16 mouse cellular contexts compared by ENCODE assay signal in genomic region chr6:148605226-148605625, GRCm38 (mm10).
"Had no signal": no experiment of that assay in that cellular context is flagged by ENCODE, and none has a peak within 500 bp of the region (broad histone marks: within the 10 kb centered on the region; RNA-seq: fewer than 3 reads in every experiment).

No protein-coding gene starts in this region.

- H3K9me3 ChIP-seq: lung, embryonic 15.5 days; megakaryocyte, embryonic 14.5 days; midbrain, embryonic 13.5 days; midbrain, embryonic 15.5 days; neural tube, embryonic 12.5 days; stomach, embryonic 15.5 days had no signal

- H3K27ac ChIP-seq: lung, embryonic 15.5 days; macrophage; midbrain, embryonic 13.5 days; midbrain, embryonic 15.5 days; neural tube, embryonic 12.5 days; stomach, embryonic 15.5 days; stomach, postnatal 0 days had no signal

- H3K4me2 ChIP-seq: lung, embryonic 15.5 days; midbrain, embryonic 11.5 days; midbrain, embryonic 13.5 days; midbrain, embryonic 15.5 days; neural tube, embryonic 12.5 days; stomach, embryonic 15.5 days had no signal

- H3K36me3 ChIP-seq: lung, embryonic 15.5 days; midbrain, embryonic 13.5 days; midbrain, embryonic 15.5 days; neural tube, embryonic 12.5 days; stomach, embryonic 15.5 days had no signal

- DNase-seq: liver; lung, adult 2 months; lung, postnatal 14 days; lung, postnatal 36 days; right cerebral cortex, postnatal 14 days had no signal

- H3K4me1 ChIP-seq: lung, embryonic 15.5 days; megakaryocyte, embryonic 14.5 days; midbrain, embryonic 13.5 days; midbrain, embryonic 15.5 days; neural tube, embryonic 12.5 days; stomach, embryonic 15.5 days had no signal

- H3K4me3 ChIP-seq: lung, embryonic 15.5 days; megakaryocyte, embryonic 14.5 days; midbrain, embryonic 13.5 days; midbrain, embryonic 15.5 days; neural tube, embryonic 12.5 days; stomach, embryonic 15.5 days had no signal

- ATAC-seq: lung, postnatal 0 days; midbrain, embryonic 13.5 days had no signal

- H3K9ac ChIP-seq: liver, embryonic 14.5 days; lung, embryonic 15.5 days; midbrain, embryonic 13.5 days; midbrain, embryonic 15.5 days; neural tube, embryonic 12.5 days; stomach, embryonic 15.5 days had no signal

- H3K27me3 ChIP-seq: lung, embryonic 15.5 days; midbrain, embryonic 13.5 days; midbrain, embryonic 15.5 days; neural tube, embryonic 12.5 days; stomach, embryonic 15.5 days had no signal
